Mouse (Mus musculus): ENCODE results near the gene Fscn1.

The Fscn1 gene

GRCm38 (mm10) chr5:142935642-142936335 is 24.4 kb upstream of the Fscn1 start:
- DNase-seq (ENCODE audit: extremely low read depth, low read depth) = peak; percentile 79

GRCm38 (mm10) chr5:142936336-142936719 is 23.8 kb upstream of the Fscn1 start:
- no peak for DNase-seq (ENCODE audit: extremely low read depth, low read depth)

GRCm38 (mm10) chr5:142937956-142938727 is 22.0 kb upstream of the Fscn1 start:
- DNase-seq (ENCODE audit: extremely low read depth, low read depth) = no peak

- DNase-seq (ENCODE audit: extremely low read depth, low read depth) = no peak
Measured at GRCm38 (mm10) chr5:142940393-142940792, 19.8 kb upstream of the Fscn1 start.

GRCm38 (mm10) chr5:142944979-142945682 is 15.0 kb upstream of the Fscn1 start:
- DNase-seq (ENCODE audit: extremely low read depth, low read depth) = no peak

GRCm38 (mm10) chr5:142947460-142947859 is 12.7 kb upstream of the Fscn1 start:
- no peak for DNase-seq (ENCODE audit: extremely low read depth, low read depth)

GRCm38 (mm10) chr5:142949580-142949979 is 10.6 kb upstream of the Fscn1 start:
- no peak for DNase-seq (ENCODE audit: extremely low read depth, low read depth)

- DNase-seq (ENCODE audit: extremely low read depth, low read depth) = no peak
Measured at GRCm38 (mm10) chr5:142950405-142950804, 9.7 kb upstream of the Fscn1 start.

- no peak for DNase-seq (ENCODE audit: extremely low read depth, low read depth)
Measured at GRCm38 (mm10) chr5:142953641-142954040, 6.5 kb upstream of the Fscn1 start.

- no peak for DNase-seq (ENCODE audit: extremely low read depth, low read depth)
Measured at GRCm38 (mm10) chr5:142956956-142957703, 3.0 kb upstream of the Fscn1 start.

- no peak for DNase-seq (ENCODE audit: extremely low read depth, low read depth)
Measured at GRCm38 (mm10) chr5:142958464-142958863, 1.7 kb upstream of the Fscn1 start.

GRCm38 (mm10) chr5:142959156-142959555 is 987 bp upstream of the Fscn1 start:
- no peak for DNase-seq (ENCODE audit: extremely low read depth, low read depth)

- DNase-seq (ENCODE audit: extremely low read depth, low read depth) = no peak
Measured at GRCm38 (mm10) chr5:142960775-142961271, 680 bp downstream of the Fscn1 start.

- no peak for DNase-seq (ENCODE audit: extremely low read depth, low read depth)
Measured at GRCm38 (mm10) chr5:142961398-142961880, 1.3 kb downstream of the Fscn1 start.

- no peak for DNase-seq (ENCODE audit: extremely low read depth, low read depth)
Measured at GRCm38 (mm10) chr5:142961881-142962443, 1.8 kb downstream of the Fscn1 start.

- DNase-seq (ENCODE audit: extremely low read depth, low read depth) = no peak
Measured at GRCm38 (mm10) chr5:142962444-142962961, 2.4 kb downstream of the Fscn1 start.

- DNase-seq (ENCODE audit: extremely low read depth, low read depth) = no peak
Measured at GRCm38 (mm10) chr5:142963003-142963704, 3.0 kb downstream of the Fscn1 start.

GRCm38 (mm10) chr5:142963705-142964494 is 3.8 kb downstream of the Fscn1 start:
- DNase-seq (ENCODE audit: extremely low read depth, low read depth) = no peak

GRCm38 (mm10) chr5:142964650-142965049 is 4.5 kb downstream of the Fscn1 start:
- no peak for DNase-seq (ENCODE audit: extremely low read depth, low read depth)

All from MEL-GATA-1-ER (cell line).